Mouse (Mus musculus) forebrain, embryonic 13.5 days (tissue): ENCODE results near the gene Gltp. TPM values are rescaled to one million over a fixed set of nuclear protein-coding genes. Genes with fewer than 3 reads are reported as not detected.
A peak's percentile ranks its signal among the peaks of the same experiment; 100 is the strongest.

Source experiments
- ATAC-seq: fragments of 200-750 bp; cut with Nextera tagmentation; 2 replicates; pipeline ENCODE4 v1.8.0; 2017
- H3K27ac ChIP-seq: fragments of 300-500 bp; sonication (generic); 2 replicates; pipeline ENCODE4 v1.5.1; 2015; ENCODE audit warnings: inconsistent platforms, mild to moderate bottlenecking, moderate library complexity
- H3K27me3 ChIP-seq: fragments of 300-500 bp; sonication (generic); 2 replicates; pipeline ENCODE4 v1.6.1; 2015; ENCODE audit warnings: mild to moderate bottlenecking, inconsistent platforms
- H3K36me3 ChIP-seq: fragments of 300-500 bp; sonication (generic); 2 replicates; pipeline ENCODE4 v1.6.1; 2015; ENCODE audit warnings: mild to moderate bottlenecking, inconsistent platforms; ENCODE audit not compliant: poor library complexity, severe bottlenecking
- H3K4me1 ChIP-seq: fragments of 300-500 bp; sonication (generic); 2 replicates; pipeline ENCODE4 v1.6.1; 2015; ENCODE audit warnings: inconsistent platforms
- H3K4me2 ChIP-seq: fragments of 300-500 bp; sonication (generic); 2 replicates; pipeline ENCODE4 v1.6.1; 2015; ENCODE audit warnings: inconsistent platforms, mild to moderate bottlenecking, moderate library complexity
- H3K4me3 ChIP-seq: fragments of 300-500 bp; sonication (generic); 2 replicates; pipeline ENCODE4 v1.5.1; 2015; ENCODE audit warnings: mild to moderate bottlenecking, inconsistent platforms
- H3K9ac ChIP-seq: fragments of 300-500 bp; sonication (generic); 2 replicates; pipeline ENCODE4 v1.6.1; 2015; ENCODE audit warnings: mild to moderate bottlenecking, inconsistent platforms
- H3K9me3 ChIP-seq: fragments of 300-500 bp; sonication (generic); replicated peaks from 2 replicates; pipeline ENCODE4 v1.6.1; 2016; ENCODE audit warnings: inconsistent platforms
- WGBS: fragments of 180-500 bp; shearing (Covaris S2); methylation state at CpG from one replicate; pipeline ENCODE4 v1.1.7; 2015; 5-methylcytosine and 5-hydroxymethylcytosine counted together
- polyA plus RNA-seq: library from polyadenylated mRNA; unstranded; fragments of >200 nt; fragmentation: Nextera tagmentation; extraction: Ambion mirVana; gene quantifications from 2 replicates; pipeline ENCODE4 v1.2.1, GENCODE M21; 2015

The Gltp gene
- polyA plus RNA-seq: 51.7 and 57.1 TPM in 2 replicates

- peak within 1 kb of the TSS; percentile 96 for H3K4me2 ChIP-seq
- peak within 1 kb of the TSS; percentile 73 for H3K4me3 ChIP-seq
- 5% methylated on average over 70 of the region's 75 CpGs for WGBS
- ATAC-seq: peak; percentile 98
- peaks cover 19% of the 10 kb centered on the region for H3K4me1 ChIP-seq
- no peaks in the 10 kb centered on the region for H3K9me3 ChIP-seq
- H3K27me3 ChIP-seq: 0 out of 2 replicates have a peak, but pooled peaks cover 6% of the 10 kb centered on the region
- no peak within 1 kb of the TSS for H3K27ac ChIP-seq
- peak within 1 kb of the TSS; percentile 89 for H3K9ac ChIP-seq
- H3K36me3 ChIP-seq: no peaks in the 10 kb centered on the region; the same call in 1 of the 2 replicates
These were observed at the start of gene Gltp for GRCm38 (mm10) chr5:114690633-114691567. Gltp (minus strand) TSS chr5:114690984.

- no peak for ATAC-seq
- Histone ChIP-seq H3K9ac (no peak overlapping the region), H3K4me3 (no peak overlapping the region), H3K27me3 (no peaks in the 10 kb centered on the region), H3K27ac (no peak overlapping the region), H3K36me3 (peaks cover 92% of the 10 kb centered on the region), H3K9me3 (no peaks in the 10 kb centered on the region), H3K4me2 (no peak overlapping the region), H3K4me1 (no peaks in the 10 kb centered on the region)
- WGBS: 94% methylated on average over 12 of the region's 12 CpGs
These were observed 48.0 kb upstream of the Gltp start for GRCm38 (mm10) chr5:114738707-114739241.

- H3K4me2 ChIP-seq: no peak overlapping the region
- no peak overlapping the region for H3K9ac ChIP-seq
- 86% methylated on average over 21 of the region's 21 CpGs for WGBS
- H3K4me1 ChIP-seq: no peaks in the 10 kb centered on the region
- H3K36me3 ChIP-seq: peaks cover 92% of the 10 kb centered on the region
- no peak for ATAC-seq
- H3K4me3 ChIP-seq: no peak overlapping the region
- no peaks in the 10 kb centered on the region for H3K9me3 ChIP-seq
- no peak overlapping the region for H3K27ac ChIP-seq
- H3K27me3 ChIP-seq: no peaks in the 10 kb centered on the region
These were observed 46.5 kb upstream of the Gltp start for GRCm38 (mm10) chr5:114737090-114737887.

- WGBS: 95% methylated on average over 15 of the region's 15 CpGs
- H3K9ac ChIP-seq: no peak overlapping the region
- H3K4me3 ChIP-seq: no peak overlapping the region
- H3K4me2 ChIP-seq: no peak overlapping the region
- no peaks in the 10 kb centered on the region for H3K9me3 ChIP-seq
- peaks cover 96% of the 10 kb centered on the region for H3K36me3 ChIP-seq
- no peaks in the 10 kb centered on the region for H3K4me1 ChIP-seq
- no peak overlapping the region for H3K27ac ChIP-seq
- no peak for ATAC-seq
- no peaks in the 10 kb centered on the region for H3K27me3 ChIP-seq
These were observed 42.8 kb upstream of the Gltp start for GRCm38 (mm10) chr5:114733606-114734005.

- Histone ChIP-seq H3K4me1 (no peaks in the 10 kb centered on the region), H3K27me3 (no peaks in the 10 kb centered on the region), H3K4me3 (no peak overlapping the region), H3K9ac (no peak overlapping the region), H3K4me2 (no peak overlapping the region), H3K36me3 (peaks cover 94% of the 10 kb centered on the region), H3K27ac (no peak overlapping the region), H3K9me3 (no peaks in the 10 kb centered on the region)
- ATAC-seq: no peak
- WGBS: 95% methylated on average over 15 of the region's 15 CpGs
These were observed 41.2 kb upstream of the Gltp start for GRCm38 (mm10) chr5:114731969-114732368.

GRCm38 (mm10) chr5:114731498-114731897 lies 40.7 kb upstream of the Gltp start:
- H3K4me1 ChIP-seq: no peaks in the 10 kb centered on the region
- H3K4me2 ChIP-seq: no peak overlapping the region
- peaks cover 90% of the 10 kb centered on the region for H3K36me3 ChIP-seq
- H3K9me3 ChIP-seq: no peaks in the 10 kb centered on the region
- WGBS: 66% methylated on average over 6 of the region's 6 CpGs
- H3K27me3 ChIP-seq: no peaks in the 10 kb centered on the region
- H3K9ac ChIP-seq: no peak overlapping the region
- ATAC-seq: no peak
- H3K4me3 ChIP-seq: no peak overlapping the region
- H3K27ac ChIP-seq: no peak overlapping the region

- Histone ChIP-seq H3K27me3 (no peaks in the 10 kb centered on the region), H3K27ac (no peak overlapping the region), H3K9ac (no peak overlapping the region), H3K9me3 (no peaks in the 10 kb centered on the region), H3K4me2 (no peak overlapping the region), H3K4me1 (no peaks in the 10 kb centered on the region), H3K4me3 (no peak overlapping the region), H3K36me3 (peaks cover 90% of the 10 kb centered on the region)
- no peak for ATAC-seq
- WGBS: 80% methylated on average over 10 of the region's 10 CpGs
These were observed 39.3 kb upstream of the Gltp start for GRCm38 (mm10) chr5:114730129-114730528.

- H3K27me3 ChIP-seq: no peaks in the 10 kb centered on the region
- WGBS: 89% methylated on average over 10 of the region's 10 CpGs
- H3K9me3 ChIP-seq: 0 out of 2 replicates have a peak, but pooled peaks cover 6% of the 10 kb centered on the region
- no peaks in the 10 kb centered on the region for H3K4me1 ChIP-seq
- no peak overlapping the region for H3K4me2 ChIP-seq
- ATAC-seq: no peak
- H3K9ac ChIP-seq: no peak overlapping the region; the same call in 1 of the 2 replicates
- no peak overlapping the region for H3K4me3 ChIP-seq
- H3K36me3 ChIP-seq: peaks cover 87% of the 10 kb centered on the region
- H3K27ac ChIP-seq: no peak overlapping the region
These were observed 37.4 kb upstream of the Gltp start for GRCm38 (mm10) chr5:114728160-114728559.

- peaks cover 88% of the 10 kb centered on the region for H3K36me3 ChIP-seq
- WGBS: 93% methylated on average over 13 of the region's 13 CpGs
- no peak for ATAC-seq
- H3K4me3 ChIP-seq: no peak overlapping the region
- no peaks in the 10 kb centered on the region for H3K27me3 ChIP-seq
- H3K9me3 ChIP-seq: 0 out of 2 replicates have a peak, but pooled peaks cover 6% of the 10 kb centered on the region
- H3K4me2 ChIP-seq: no peak overlapping the region
- H3K27ac ChIP-seq: no peak overlapping the region
- H3K4me1 ChIP-seq: no peaks in the 10 kb centered on the region
- H3K9ac ChIP-seq: no peak overlapping the region
These were observed 32.1 kb upstream of the Gltp start for GRCm38 (mm10) chr5:114722846-114723245.

GRCm38 (mm10) chr5:114721969-114722368 lies 31.2 kb upstream of the Gltp start:
- peaks cover 90% of the 10 kb centered on the region for H3K36me3 ChIP-seq
- no peak overlapping the region for H3K9ac ChIP-seq
- 0 out of 2 replicates have a peak, but pooled peaks cover 6% of the 10 kb centered on the region for H3K9me3 ChIP-seq
- no peaks in the 10 kb centered on the region for H3K27me3 ChIP-seq
- H3K4me1 ChIP-seq: no peaks in the 10 kb centered on the region
- 94% methylated on average over 10 of the region's 10 CpGs for WGBS
- no peak overlapping the region for H3K4me2 ChIP-seq
- H3K4me3 ChIP-seq: no peak overlapping the region
- H3K27ac ChIP-seq: no peak overlapping the region
- ATAC-seq: no peak

GRCm38 (mm10) chr5:114720784-114721183 lies 30.0 kb upstream of the Gltp start:
- Histone ChIP-seq H3K4me3 (no peak overlapping the region), H3K27ac (no peak overlapping the region), H3K9ac (no peak overlapping the region), H3K4me2 (no peak overlapping the region), H3K36me3 (peaks cover 95% of the 10 kb centered on the region), H3K4me1 (no peaks in the 10 kb centered on the region), H3K27me3 (no peaks in the 10 kb centered on the region), H3K9me3 (0 out of 2 replicates have a peak, but pooled peaks cover 6% of the 10 kb centered on the region)
- 93% methylated on average over 11 of the region's 11 CpGs for WGBS
- no peak for ATAC-seq

- ATAC-seq: no peak
- no peaks in the 10 kb centered on the region for H3K4me1 ChIP-seq
- no peak overlapping the region for H3K27ac ChIP-seq
- no peaks in the 10 kb centered on the region for H3K27me3 ChIP-seq
- 0 out of 2 replicates have a peak, but pooled peaks cover 6% of the 10 kb centered on the region for H3K9me3 ChIP-seq
- no peak overlapping the region for H3K4me2 ChIP-seq
- H3K9ac ChIP-seq: no peak overlapping the region
- 97% methylated on average over 6 of the region's 6 CpGs for WGBS
- H3K36me3 ChIP-seq: peaks cover 96% of the 10 kb centered on the region
- H3K4me3 ChIP-seq: no peak overlapping the region
These were observed 29.1 kb upstream of the Gltp start for GRCm38 (mm10) chr5:114719928-114720270.
